Mouse (Mus musculus) cerebellum, postnatal 36 days (tissue): ENCODE data around the gene Zfp800.

Experiments
- DNase-seq, 2 experiments: peaks; one replicate each; pipeline ENCODE4 v3.0.0; 2021 to 2022; ENCODE audit warnings: mixed read lengths in 2 of 2

The Zfp800 gene

GRCm38 (mm10) chr6:28396051-28396852 lies 1.6 kb downstream of the Zfp800 start:
- no peak for DNase-seq

GRCm38 (mm10) chr6:28389038-28389437 lies 8.8 kb downstream of the Zfp800 start:
- DNase-seq: no peak

GRCm38 (mm10) chr6:28385169-28385568 lies 12.6 kb downstream of the Zfp800 start:
- DNase-seq: no peak

GRCm38 (mm10) chr6:28381983-28382382 lies 15.8 kb downstream of the Zfp800 start:
- no peak for DNase-seq

DNA sequence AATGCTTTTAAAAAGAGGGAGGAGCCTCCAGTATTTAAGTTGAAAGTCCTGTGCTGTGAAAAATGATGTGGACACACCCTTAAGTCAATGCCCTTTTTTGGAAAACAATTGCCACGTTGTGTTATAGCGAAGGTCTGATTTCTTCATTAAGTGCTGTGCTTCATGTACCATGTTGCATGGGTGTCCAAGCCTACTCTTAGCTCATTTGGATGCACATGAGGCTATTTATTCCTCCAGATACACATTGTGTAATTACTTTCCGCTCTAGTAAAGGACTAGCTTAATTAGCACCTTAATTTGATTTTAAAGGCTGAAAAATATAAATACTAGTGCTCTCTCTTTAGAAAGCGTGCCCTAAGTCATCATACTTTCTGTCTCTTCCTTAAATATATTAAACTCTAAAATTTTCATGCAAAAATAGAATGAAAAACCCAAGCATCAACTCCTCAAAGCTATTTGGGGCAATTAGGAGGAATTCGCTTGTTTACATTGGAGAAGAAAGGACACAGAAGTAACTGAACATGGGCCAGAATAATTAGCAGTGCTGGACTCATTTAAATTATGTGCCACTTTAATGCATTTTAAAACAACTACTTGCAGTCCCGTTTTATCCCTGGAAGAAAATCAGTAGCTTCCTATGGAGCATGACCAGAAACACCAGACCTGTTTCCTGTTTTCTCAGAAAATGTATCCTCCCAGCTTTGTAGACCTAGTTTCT lies 27.7 kb downstream of the Zfp800 start:
- no peak for DNase-seq

DNA sequence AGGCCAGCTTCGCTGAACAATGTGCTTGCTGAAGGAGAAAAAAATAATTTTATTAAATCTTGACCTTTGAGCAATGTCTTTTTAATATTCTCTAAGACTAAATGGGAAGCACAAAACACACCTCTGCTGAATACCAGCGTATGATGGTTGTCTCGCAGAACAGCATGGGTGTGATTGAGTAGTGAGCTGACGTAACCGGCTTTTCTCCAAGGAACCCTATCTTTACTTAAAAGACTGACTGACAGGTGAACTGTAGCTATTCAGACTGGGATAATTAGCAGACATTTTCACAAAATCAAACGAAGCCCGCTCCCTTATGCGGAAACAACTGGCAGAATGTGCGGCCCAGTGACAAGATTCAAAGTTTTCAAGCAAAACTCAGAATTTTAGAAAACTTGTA lies 30.2 kb downstream of the Zfp800 start:
- no peak for DNase-seq

GRCm38 (mm10) chr6:28351066-28351465 lies 46.7 kb downstream of the Zfp800 start:
- no peak for DNase-seq

DNA sequence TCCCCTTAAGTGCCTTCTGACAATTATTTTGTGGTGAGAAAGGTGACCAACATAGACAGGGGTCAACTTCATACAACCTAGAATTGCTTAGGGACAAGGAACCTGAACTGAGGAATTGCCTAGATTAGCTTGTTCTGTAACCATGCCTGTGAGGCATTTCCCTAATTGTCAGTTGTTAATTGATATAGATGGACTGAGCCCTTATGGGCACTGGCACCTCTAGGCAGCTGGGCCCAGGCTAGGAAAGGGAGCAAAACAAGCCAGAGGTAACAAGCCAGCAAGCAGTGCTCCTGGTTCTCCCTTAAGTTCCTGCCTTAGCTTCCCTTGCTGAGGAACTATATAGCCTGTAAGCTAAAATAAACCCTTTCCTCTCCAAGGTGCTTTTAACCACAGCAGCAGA lies 52.1 kb downstream of the Zfp800 start:
- DNase-seq: no peak

- no peak for DNase-seq
Measured at GRCm38 (mm10) chr6:28345181-28345580, 52.6 kb downstream of the Zfp800 start.

- DNase-seq: no peak
Measured at GRCm38 (mm10) chr6:28342863-28343262, 54.9 kb downstream of the Zfp800 start.

DNA sequence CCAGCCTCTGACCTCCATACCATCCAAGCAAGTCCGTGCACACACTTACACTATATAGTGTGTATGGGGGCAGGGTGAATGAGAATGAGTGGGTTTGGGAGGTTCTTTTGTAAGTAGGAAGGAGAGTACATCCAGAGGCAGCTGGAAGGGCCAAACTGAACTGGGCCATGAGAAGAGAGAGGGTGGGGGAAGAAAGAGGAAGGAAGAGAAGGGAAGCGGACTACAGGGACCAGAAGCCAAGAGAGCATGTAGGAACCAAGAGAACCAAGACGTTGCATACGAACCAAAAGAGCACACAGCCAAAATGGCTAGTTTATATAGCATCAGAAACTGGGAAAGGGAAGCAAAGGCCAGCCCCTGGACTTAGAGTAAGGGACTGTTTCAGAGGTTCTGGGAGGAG lies 56.6 kb downstream of the Zfp800 start:
- DNase-seq: no peak

- DNase-seq: no peak
Measured at GRCm38 (mm10) chr6:28339410-28339809, 58.4 kb downstream of the Zfp800 start.

- DNase-seq: no peak
Measured at GRCm38 (mm10) chr6:28333696-28334095, 64.1 kb downstream of the Zfp800 start.

DNA sequence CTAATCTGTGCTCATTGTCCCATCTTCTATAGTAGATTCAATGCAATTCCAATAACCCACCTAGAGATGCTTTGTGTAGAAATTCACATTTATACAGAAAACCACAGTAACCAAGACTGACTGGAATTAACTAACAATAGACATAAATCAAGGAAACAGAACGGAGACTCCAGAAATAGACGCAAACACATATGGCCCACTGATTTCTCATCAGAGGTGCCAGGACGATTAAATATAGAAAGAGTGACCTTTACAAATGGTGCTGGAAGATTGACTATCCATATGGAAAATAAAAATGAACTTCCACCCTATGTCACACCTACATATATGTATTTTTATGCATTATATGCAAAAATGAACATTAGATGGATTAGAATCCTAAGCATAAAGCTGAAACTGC lies 65.3 kb downstream of the Zfp800 start:
- no peak for DNase-seq

GRCm38 (mm10) chr6:28329815-28330214 lies 68.0 kb downstream of the Zfp800 start:
- no peak for DNase-seq

DNA sequence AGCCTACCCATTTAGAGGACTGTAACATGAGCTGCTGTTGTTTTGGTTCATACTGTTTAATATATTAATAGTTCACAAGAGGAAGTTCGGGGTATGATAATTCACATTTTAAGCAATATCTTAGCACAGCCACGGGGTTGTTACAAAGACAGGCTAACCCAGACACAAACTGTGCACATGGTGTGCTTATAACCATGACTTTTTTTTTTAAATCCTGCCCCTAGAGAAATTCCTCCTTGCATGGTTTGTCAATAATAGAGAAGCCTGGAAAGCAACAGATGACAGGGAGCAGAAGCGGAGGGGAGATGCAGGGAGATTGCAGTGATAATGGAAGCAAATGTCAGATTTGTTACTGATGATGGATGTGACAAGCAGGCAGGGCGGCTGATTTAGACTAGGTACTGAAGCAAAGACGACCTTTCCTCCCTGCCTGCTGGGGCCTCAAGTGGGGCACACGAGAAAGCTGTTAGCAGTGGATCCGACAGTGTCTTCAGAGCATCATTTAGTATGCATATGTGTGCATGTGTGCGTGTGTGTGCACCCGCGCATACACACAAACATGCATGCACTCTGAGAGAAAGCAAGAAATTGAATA lies 68.7 kb downstream of the Zfp800 start:
- no peak for DNase-seq

- DNase-seq: no peak
Measured at GRCm38 (mm10) chr6:28326720-28327119, 71.1 kb downstream of the Zfp800 start.

GRCm38 (mm10) chr6:28322399-28322798 lies 75.4 kb downstream of the Zfp800 start:
- no peak for DNase-seq

GRCm38 (mm10) chr6:28319648-28320270 lies 78.0 kb downstream of the Zfp800 start:
- peak in 1 of 2 experiments; percentile 21 for DNase-seq

DNA sequence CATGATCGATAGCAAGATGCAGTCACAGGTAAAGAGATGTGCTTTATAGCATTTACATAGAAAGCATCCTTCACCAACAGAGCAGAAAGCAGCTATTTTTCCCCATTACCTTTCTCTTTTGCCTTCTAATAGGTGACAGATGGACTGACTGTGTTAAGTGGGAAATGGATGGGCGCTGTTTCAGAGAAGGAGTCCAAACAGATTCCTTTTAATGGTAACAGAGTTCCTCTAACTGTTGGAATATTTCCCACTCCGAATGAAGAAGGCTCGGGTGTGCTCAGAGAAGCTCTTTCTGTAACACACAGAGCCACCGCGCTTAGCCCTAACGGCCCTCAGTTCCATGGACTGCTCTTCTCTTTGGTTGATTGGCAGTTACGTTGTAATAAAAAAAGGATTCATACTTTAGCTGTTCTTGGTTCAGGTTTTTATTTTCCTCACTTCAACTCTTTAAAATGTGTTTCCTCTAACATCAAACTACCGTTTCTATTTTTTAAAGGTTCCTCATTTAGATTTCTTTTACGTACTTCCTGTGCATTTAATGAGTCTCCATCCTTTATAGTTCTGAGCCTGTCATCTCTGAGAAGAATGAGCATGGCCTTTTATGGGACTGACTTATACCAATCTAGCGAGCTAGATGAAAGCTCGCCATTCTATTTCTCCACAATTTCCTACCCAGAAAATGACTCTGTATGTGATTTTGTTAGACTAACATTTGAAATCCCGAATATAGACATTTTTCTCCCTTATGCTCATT lies 78.8 kb downstream of the Zfp800 start:
- peak in 1 of 2 experiments; percentile 46 for DNase-seq

- DNase-seq: no peak
Measured at GRCm38 (mm10) chr6:28315208-28315607, 82.6 kb downstream of the Zfp800 start.

DNA sequence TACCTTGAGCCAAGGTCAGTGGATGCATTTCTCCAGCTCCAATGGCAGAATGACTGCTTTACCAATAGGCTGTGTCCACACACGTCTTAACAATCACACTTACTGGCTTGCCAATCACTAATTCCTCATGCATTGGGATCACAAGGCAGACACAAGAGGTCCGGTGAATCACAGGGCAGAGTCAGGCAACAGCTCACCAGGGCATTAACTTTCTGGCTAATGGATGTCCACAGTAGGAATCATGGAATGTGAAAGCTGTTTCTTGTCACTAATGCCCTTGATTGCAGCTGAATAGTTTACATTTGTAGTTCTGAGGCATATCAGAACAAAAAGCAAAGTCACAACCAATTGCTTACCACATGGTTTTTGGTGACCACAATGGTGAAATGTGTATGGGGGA lies 85.7 kb downstream of the Zfp800 start:
- no peak for DNase-seq

DNA sequence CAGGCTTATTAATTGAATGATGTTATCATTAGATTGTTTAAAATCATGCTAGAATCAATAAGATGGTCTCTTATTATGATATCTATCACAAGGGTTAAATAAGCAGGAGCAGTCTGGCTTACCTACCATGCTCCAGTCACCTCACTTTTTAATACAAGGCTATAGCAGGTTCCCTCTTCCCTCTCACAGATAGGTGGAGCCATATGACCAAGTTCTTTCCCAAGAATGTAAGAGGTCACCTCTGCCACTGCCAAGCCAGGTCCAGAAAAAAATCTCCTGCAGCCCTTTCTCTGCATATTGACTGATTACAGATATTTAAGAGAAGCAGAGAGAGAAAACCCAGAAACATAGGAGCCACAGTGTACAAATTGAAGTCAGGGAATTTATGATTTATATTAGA lies 88.1 kb downstream of the Zfp800 start:
- DNase-seq: peak in 1 of 2 experiments; percentile 45
